Mouse (Mus musculus) CH12F3 (cell line): ENCODE measurements at regions not wholly inside any gene's neighbourhood (a gene's known extent, or its start where the extent isn't known, plus 50 kb on each side); places are given as distances from the start of the nearest gene placed in this dataset.

ENCODE experiments used
- in situ Hi-C: fragments of 300-500 bp; cut with MboI; formaldehyde crosslinking; loops from 2 replicates; pipeline ENCODE4 v1.14.3; 2020; ENCODE audit warnings: low sequenced_read_pairs

- in situ Hi-C loops = no loop called here
These were observed 200.7 kb upstream of the Adgrl2 start for GRCm38 (mm10) chr3:149190856-149191576.

GRCm38 (mm10) chr3:149184136-149184551 is 193.8 kb upstream of the Adgrl2 start:
- in situ Hi-C loops = no loop called here

GRCm38 (mm10) chr3:149182095-149182494 is 191.7 kb upstream of the Adgrl2 start:
- in situ Hi-C loops = no loop called here

DNA sequence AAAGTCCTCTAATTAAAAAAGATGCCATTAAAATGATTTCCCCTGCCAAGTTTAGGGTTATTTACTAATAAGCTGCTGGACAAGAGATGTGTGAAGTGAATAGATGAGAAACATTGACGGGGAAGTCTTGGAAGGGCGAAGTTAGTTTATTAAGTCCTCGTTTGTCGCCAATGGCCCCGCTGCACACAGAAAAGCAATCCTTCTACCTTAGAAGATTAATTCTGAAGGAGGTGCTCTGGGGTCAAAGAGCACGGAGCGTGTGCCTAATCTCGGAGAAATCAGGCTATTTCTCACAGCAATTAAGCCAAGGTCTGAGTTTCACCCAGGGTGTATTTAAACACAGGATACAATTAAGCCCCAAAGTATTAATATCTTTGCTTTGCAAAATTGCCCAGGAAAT is 189.8 kb upstream of the Adgrl2 start:
- in situ Hi-C loops = no loop called here

- in situ Hi-C loops = no loop called here
These were observed 189.2 kb upstream of the Adgrl2 start for GRCm38 (mm10) chr3:149179486-149180116.

- in situ Hi-C loops = no loop called here
These were observed 188.5 kb upstream of the Adgrl2 start for GRCm38 (mm10) chr3:149178891-149179290.

DNA sequence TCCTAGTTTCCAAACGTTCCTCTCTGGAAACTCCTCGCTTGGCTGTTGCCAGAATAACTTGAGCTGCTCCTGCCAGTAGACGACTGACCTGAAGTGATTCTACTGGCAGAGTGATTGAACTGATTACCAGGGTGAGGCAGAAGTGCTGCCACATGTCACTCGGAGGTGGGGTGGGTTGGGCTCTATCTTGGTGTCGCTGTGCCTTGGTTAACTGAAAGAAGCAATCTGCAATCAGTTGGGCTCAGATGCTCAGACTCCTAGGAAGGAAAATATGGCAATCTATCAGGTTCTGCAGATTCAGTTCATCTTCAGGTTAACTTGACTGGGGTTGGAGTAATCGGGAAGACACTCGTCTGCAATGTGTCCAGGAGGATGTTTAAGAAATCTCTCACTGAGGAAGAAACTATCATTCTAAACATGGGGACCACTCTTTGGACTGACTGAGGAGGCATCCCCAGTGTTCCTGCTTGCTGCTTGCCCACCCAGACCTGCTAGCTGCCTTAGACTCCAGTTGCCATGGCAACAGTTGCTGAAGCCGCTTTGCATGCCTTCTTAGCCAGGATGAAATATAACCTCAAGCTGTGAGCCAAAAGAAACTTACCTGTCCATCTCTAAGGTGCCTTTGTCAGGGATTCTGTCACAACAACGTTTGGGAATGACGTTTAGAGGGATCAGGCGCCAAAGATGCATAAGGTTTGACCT is 184.5 kb upstream of the Adgrl2 start:
- in situ Hi-C loops = no loop called here

- in situ Hi-C loops = no loop called here
These were observed 183.2 kb upstream of the Adgrl2 start for GRCm38 (mm10) chr3:149173537-149173936.

DNA sequence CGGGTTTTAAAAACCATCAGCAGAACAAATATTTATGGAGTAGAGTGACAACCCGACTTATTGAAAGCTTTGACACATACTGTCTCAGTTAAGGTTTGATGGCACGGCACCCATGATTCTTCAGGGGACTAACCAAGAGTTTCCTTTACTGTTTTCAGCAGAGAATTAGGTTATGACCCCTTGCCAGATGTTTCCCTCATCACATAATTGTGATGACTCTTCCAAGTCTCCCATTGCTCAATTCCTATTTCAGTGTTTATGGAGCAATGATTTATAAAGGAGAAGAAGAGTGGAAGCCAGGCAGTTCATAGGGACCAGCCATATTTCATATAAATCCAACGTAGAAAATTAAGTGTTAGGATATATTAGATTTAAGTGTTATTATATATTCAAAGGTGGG is 181.4 kb upstream of the Adgrl2 start:
- in situ Hi-C loops = no loop called here

GRCm38 (mm10) chr3:149170191-149170590 is 179.8 kb upstream of the Adgrl2 start:
- in situ Hi-C loops = no loop called here

DNA sequence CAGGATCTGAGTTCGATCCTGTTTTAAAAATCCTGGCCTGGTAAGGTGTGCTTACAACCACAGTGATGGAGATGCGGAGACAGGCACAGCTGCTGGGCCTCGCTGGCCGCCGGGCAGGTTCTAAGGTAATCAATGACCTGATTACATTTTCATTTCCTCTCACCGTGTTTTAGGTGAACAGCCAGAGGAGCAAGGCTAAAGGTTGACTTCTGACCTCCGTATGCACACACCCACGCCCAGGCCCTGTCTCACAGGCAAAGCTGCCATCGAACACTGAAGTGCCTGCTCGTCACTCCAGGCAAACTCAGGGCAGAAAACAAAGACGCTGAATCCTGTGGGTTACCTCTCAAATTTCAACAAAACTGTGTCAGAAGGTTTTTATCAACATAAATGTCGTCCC is 179.1 kb upstream of the Adgrl2 start:
- in situ Hi-C loops = no loop called here

DNA sequence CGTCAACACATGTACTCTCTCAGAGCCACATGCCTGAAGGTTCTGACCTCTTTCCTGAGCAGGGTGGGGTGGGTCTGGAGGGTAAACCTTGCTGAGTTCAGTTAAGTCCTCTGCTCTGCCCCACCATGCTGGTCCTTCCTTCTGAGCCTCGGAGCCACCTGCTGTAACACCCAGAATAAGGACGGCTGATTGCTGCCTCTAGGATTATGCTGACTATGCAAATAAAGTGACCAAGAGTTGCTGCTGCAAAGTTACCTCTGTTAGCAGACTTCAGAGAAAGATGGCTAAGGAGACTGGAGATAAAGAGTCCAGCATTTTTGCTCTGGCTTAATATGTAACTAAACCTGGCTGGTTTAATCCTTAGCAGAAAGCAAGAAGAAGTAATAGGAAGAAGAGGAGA is 177.6 kb upstream of the Adgrl2 start:
- in situ Hi-C loops = no loop called here

DNA sequence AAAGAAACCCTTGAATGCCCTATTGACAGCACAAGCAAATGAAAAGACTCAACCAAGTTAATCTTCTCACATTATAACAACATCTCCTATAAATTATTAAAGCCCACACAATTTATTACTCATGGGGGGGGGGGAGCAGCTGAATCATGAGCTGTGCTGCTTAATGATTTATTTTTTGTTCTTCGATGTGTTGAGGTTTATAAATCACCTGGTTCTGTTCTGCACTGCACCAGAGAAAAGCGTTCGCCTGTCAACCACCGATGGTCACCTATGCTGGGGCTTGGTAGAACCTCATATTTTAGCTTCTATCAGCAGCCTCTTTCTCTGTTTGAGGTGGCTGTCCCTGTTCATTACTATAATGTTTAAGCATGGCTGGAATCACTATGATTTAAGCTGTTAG is 174.4 kb upstream of the Adgrl2 start:
- in situ Hi-C loops = no loop called here

- in situ Hi-C loops = no loop called here
These were observed 173.2 kb upstream of the Adgrl2 start for GRCm38 (mm10) chr3:149163591-149163990.

GRCm38 (mm10) chr3:149160833-149161232 is 170.5 kb upstream of the Adgrl2 start:
- in situ Hi-C loops = no loop called here

- in situ Hi-C loops = no loop called here
These were observed 167.0 kb upstream of the Adgrl2 start for GRCm38 (mm10) chr3:149157381-149157780.

DNA sequence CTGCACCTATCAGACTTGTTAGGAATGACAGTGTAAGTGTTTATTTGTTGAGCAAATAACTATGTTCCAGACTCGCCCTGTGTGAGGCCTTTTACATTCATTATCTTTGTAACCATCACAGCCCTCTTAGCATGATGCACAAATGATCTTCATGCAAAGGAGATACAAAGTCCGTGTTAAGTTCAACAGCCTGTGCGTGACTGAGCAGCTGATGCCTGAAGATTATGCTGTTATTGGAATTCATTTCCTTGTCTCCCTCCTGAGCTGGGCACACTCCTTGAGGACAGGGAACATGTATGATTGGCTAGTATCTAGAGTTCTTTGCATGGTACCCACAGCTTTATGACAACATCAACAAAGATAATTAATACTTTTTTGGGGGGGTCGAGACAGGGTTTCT is 162.0 kb upstream of the Adgrl2 start:
- in situ Hi-C loops = no loop called here

- in situ Hi-C loops = no loop called here
These were observed 160.4 kb upstream of the Adgrl2 start for GRCm38 (mm10) chr3:149150796-149151195.

GRCm38 (mm10) chr3:149148608-149149007 is 158.3 kb upstream of the Adgrl2 start:
- in situ Hi-C loops = no loop called here

DNA sequence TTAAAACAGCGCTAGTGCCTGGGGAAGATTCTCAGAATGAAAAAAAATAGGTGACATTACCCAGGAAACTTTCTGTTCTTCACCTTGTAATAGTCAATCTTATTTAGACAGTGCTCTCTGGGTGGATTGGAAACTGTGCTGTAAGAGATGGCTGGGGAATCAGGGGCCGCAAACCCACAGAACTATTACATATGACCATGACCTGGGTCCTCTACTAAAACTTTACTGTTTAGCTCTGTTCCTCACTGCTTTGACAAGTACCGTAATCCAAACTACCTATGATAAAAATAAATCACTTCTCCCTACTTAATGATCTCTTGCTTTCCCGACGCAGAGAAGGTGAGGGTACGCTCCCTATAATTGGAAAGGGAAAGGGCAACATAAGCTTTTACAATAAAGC is 157.6 kb upstream of the Adgrl2 start:
- in situ Hi-C loops = no loop called here

DNA sequence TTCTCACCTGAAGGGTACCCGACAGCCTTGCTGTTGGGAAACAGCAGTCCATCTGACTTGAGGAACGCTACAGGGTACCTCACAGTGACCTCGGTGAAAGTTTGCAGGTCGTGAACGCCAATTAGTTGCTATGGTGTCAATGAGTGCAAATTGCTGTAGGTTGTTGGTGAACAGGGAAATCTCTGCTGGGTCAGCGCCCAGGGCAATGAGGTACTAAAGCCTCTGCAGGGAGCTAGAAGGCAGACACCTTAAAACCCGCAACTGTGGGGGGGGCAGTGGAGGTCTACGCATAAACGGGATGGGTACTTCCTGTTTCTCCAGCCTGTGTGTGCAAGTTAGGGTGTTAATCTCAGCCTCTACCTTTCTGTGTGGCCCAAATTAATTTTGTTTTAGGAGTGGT is 156.3 kb upstream of the Adgrl2 start:
- in situ Hi-C loops = no loop called here

- in situ Hi-C loops = no loop called here
These were observed 150.1 kb upstream of the Adgrl2 start for GRCm38 (mm10) chr3:149140461-149140860.
